10 mouse cellular contexts compared by ENCODE assay signal in the genomic region with DNA sequence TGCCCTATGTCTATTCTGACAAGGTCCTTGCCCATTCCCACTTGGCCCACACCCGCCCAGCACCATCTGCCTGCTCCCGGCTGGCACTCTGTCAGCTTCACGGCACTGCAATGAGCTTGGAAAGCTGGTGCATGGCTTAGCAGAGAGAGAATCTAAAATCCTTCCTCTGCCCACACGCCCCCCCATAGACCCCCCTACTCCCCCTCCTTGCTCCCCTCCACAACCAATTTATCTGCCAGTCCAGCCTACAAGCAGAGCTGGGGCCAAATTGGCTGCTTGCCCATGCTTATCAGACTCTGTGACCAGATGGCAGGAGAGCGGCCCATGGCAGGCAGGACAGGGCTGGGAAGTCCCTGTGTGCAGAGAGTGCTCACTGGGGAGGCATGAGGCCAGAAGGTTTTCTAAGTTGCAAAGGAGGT.
A peak's percentile ranks its signal among the peaks of the same experiment; 100 is the strongest.
DNase-seq lines count a peak whose midpoint lies in the region; ATAC-seq lines count a peak whose summit lies in the region.
"Had no signal": no experiment of that assay in that cellular context is flagged by ENCODE, and none has a peak within 500 bp of the region (broad histone marks: within the 10 kb centered on the region; RNA-seq: fewer than 3 reads in every experiment).

No protein-coding gene starts in this region.

- WGBS in heart, embryonic 11.5 days (ENCODE audit: insufficient replicate concordance): 36% methylated on average over 5 of the region's 5 CpGs
- 33% methylated on average over 5 of the region's 5 CpGs for WGBS in neural tube, embryonic 14.5 days

- H3K9ac ChIP-seq in heart, embryonic 11.5 days (ENCODE audit: low read depth, low read length): no peak overlapping the region
- H3K9ac ChIP-seq in neural tube, embryonic 14.5 days (replicated peaks; ENCODE audit: low read depth, low read length): no peak overlapping the region
- H3K9ac ChIP-seq: embryonic facial prominence, embryonic 12.5 days had no signal

- peak; percentile 72 to 79 for DNase-seq in left cerebral cortex, adult 18-20 months (ENCODE audit: low spot score in 2 of 2)
- no peak for DNase-seq in left cerebral cortex, adult 11 months (ENCODE audit: low spot score)
- peak; percentile 93 for DNase-seq in cerebellum, adult 9-10 months
- DNase-seq in layer of hippocampus, adult 11-12 months (ENCODE audit: low spot score): peak; percentile 65
- DNase-seq in spleen, postnatal 4 days (ENCODE audit: low spot score in 2 of 2): no peak
- DNase-seq in urinary bladder, postnatal 36 days (ENCODE audit: low spot score in 2 of 2): no peak

- H3K27me3 ChIP-seq in heart, embryonic 11.5 days (ENCODE audit: control insufficient read depth, insufficient read depth, low read length): 0 out of 2 replicates have a peak, but pooled peaks cover 2% of the 10 kb centered on the region
- H3K27me3 ChIP-seq in neural tube, embryonic 14.5 days (ENCODE audit: control insufficient read depth, insufficient read depth, low read length): no peaks in the 10 kb centered on the region
- H3K27me3 ChIP-seq: embryonic facial prominence, embryonic 12.5 days had no signal

- no peak overlapping the region for H3K4me2 ChIP-seq in heart, embryonic 11.5 days
- no peak overlapping the region for H3K4me2 ChIP-seq in neural tube, embryonic 14.5 days (ENCODE audit: low read depth, low read length)
- H3K4me2 ChIP-seq: embryonic facial prominence, embryonic 12.5 days had no signal

- no peaks in the 10 kb centered on the region for H3K9me3 ChIP-seq in heart, embryonic 11.5 days (replicated peaks; ENCODE audit: control insufficient read depth, low read length)
- H3K9me3 ChIP-seq in neural tube, embryonic 14.5 days (ENCODE audit: control insufficient read depth, low read length): no peaks in the 10 kb centered on the region
- H3K9me3 ChIP-seq: embryonic facial prominence, embryonic 12.5 days had no signal

- H3K4me1 ChIP-seq in heart, embryonic 11.5 days (ENCODE audit: control insufficient read depth, insufficient read depth, low read length): peaks cover 18% of the 10 kb centered on the region
- H3K4me1 ChIP-seq in neural tube, embryonic 14.5 days (ENCODE audit: control insufficient read depth, insufficient read depth, low read length): peaks cover 19% of the 10 kb centered on the region
- H3K4me1 ChIP-seq: embryonic facial prominence, embryonic 12.5 days had no signal

- H3K36me3 ChIP-seq in heart, embryonic 11.5 days (ENCODE audit: control insufficient read depth, insufficient read depth, low read length): no peaks in the 10 kb centered on the region
- H3K36me3 ChIP-seq in neural tube, embryonic 14.5 days (ENCODE audit: control insufficient read depth, insufficient read depth, low read length): no peaks in the 10 kb centered on the region
- H3K36me3 ChIP-seq: embryonic facial prominence, embryonic 12.5 days had no signal

- H3K4me3 ChIP-seq in heart, embryonic 11.5 days (ENCODE audit: low read depth, low read length): no peak overlapping the region
- no peak overlapping the region for H3K4me3 ChIP-seq in neural tube, embryonic 14.5 days (ENCODE audit: low read depth, low read length)
- H3K4me3 ChIP-seq: embryonic facial prominence, embryonic 12.5 days had no signal

- no peak overlapping the region for H3K27ac ChIP-seq in heart, embryonic 11.5 days (ENCODE audit: low read depth, low read length)
- peak overlapping the region; percentile 49; the same call in 1 of the 2 replicates for H3K27ac ChIP-seq in neural tube, embryonic 14.5 days (ENCODE audit: low read depth, low read length)
- H3K27ac ChIP-seq: embryonic facial prominence, embryonic 12.5 days; macrophage had no signal

- peak; percentile 53; the same call in 1 of the 2 replicates for ATAC-seq in heart, embryonic 11.5 days (replicated peaks; ENCODE audit: insufficient number of reproducible peaks, low FRiP score, low TSS enrichment)
- peak; percentile 68 for ATAC-seq in neural tube, embryonic 14.5 days (ENCODE audit: low read depth)

Comparison
In these comparisons a context has a peak if more than half of its experiments do, and no peak if none do; other contexts are left out.
1. DNase-seq: peak in left cerebral cortex, adult 18-20 months (2 of 2), cerebellum, adult 9-10 months (single experiment) and layer of hippocampus, adult 11-12 months (single experiment); none in left cerebral cortex, adult 11 months (single experiment), spleen, postnatal 4 days (0 of 2) and urinary bladder, postnatal 36 days (0 of 2).